Mouse (Mus musculus) limb, embryonic 11.5 days (tissue): ENCODE measurements around the gene Bhlhe40. TPM values are rescaled to one million over a fixed set of nuclear protein-coding genes. Genes with fewer than 3 reads are reported as not detected.

ENCODE experiments used
- ATAC-seq: fragments of 200-750 bp; cut with Nextera tagmentation; 2 replicates; pipeline ENCODE4 v1.8.0; 2017; ENCODE audit warnings: low read depth; ENCODE audit not compliant: insufficient number of reproducible peaks, low FRiP score, low TSS enrichment
- DNase-seq: peaks from one replicate; pipeline ENCODE4 v3.0.0-alpha.2; 2015; ENCODE audit warnings: low spot score
- H3K27ac ChIP-seq: fragments of 300-500 bp; sonication (generic); replicated peaks from 2 replicates; pipeline ENCODE4 v1.5.1; 2014; ENCODE audit warnings: low read depth, mild to moderate bottlenecking, low read length
- H3K27me3 ChIP-seq: fragments of 300-500 bp; sonication (generic); 2 replicates; pipeline ENCODE4 v1.6.1; 2014; ENCODE audit warnings: mild to moderate bottlenecking, low read length, mixed read lengths; ENCODE audit not compliant: control insufficient read depth, insufficient read depth
- H3K36me3 ChIP-seq: fragments of 300-500 bp; sonication (generic); 2 replicates; pipeline ENCODE4 v1.6.1; 2014; ENCODE audit warnings: mild to moderate bottlenecking, low read length, moderate library complexity, mixed read lengths; ENCODE audit not compliant: control insufficient read depth, insufficient read depth
- H3K4me1 ChIP-seq: fragments of 300-500 bp; sonication (generic); 2 replicates; pipeline ENCODE4 v1.6.1; 2014; ENCODE audit warnings: low read length, mixed read lengths; ENCODE audit not compliant: control insufficient read depth, insufficient read depth
- H3K4me2 ChIP-seq: fragments of 300-500 bp; sonication (generic); 2 replicates; pipeline ENCODE4 v1.6.1; 2014; ENCODE audit warnings: low read depth, mild to moderate bottlenecking, moderate library complexity; ENCODE audit not compliant: severe bottlenecking
- H3K4me3 ChIP-seq: fragments of 300-500 bp; sonication (generic); 2 replicates; pipeline ENCODE4 v1.5.1; 2014; ENCODE audit warnings: low read depth, low read length
- H3K9ac ChIP-seq: fragments of 300-500 bp; sonication (generic); 2 replicates; pipeline ENCODE4 v1.6.1; 2014; ENCODE audit warnings: mild to moderate bottlenecking, low read length
- H3K9me3 ChIP-seq: fragments of 300-500 bp; sonication (generic); 2 replicates; pipeline ENCODE4 v1.6.1; 2016; ENCODE audit warnings: low read length; ENCODE audit not compliant: control insufficient read depth
- WGBS: fragments of 180-500 bp; shearing (Covaris S2); extraction: QIAGEN DNeasy Blood & Tissue Kit; methylation state at CpG from one replicate; pipeline ENCODE4 v1.1.7; 2014; 5-methylcytosine and 5-hydroxymethylcytosine counted together
- polyA plus RNA-seq: library from polyadenylated mRNA; unstranded; fragments of >200 nt; fragmentation: Nextera tagmentation; extraction: Ambion mirVana; gene quantifications from 2 replicates; pipeline ENCODE4 v1.2.1, GENCODE M21; 2014

The Bhlhe40 gene
- polyA plus RNA-seq, 1 experiment from 2014 or later, result 3.2 TPM

DNA sequence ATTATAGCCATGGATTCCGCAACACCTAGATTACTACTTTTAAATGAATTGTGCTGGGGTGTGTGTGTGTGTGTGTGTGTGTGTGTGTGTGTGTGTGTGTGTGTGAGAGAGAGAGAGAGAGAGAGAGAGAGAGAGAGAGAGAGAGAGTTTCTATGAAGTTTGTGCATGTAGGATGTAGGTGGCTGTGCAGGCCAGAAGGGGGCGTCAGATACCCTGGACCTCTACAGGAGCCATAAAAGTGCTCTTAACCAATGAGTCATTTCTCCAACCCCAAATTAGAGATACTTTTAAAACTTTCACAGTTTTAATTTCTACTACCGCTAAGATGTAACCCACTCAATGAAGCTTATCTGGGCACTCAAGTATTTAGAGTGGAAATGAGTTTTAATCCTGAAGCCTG is 50.2 kb downstream of the Bhlhe40 start:
- WGBS, result 67% methylated on average over 3 of the region's 3 CpGs
- Histone ChIP-seq H3K27ac (no peak overlapping the region), H3K4me1 (peaks cover 3% of the 10 kb centered on the region; the same call in 1 of the 2 replicates), H3K9me3 (no peaks in the 10 kb centered on the region), H3K4me2 (no peak overlapping the region), H3K4me3 (no peak overlapping the region), H3K36me3 (no peaks in the 10 kb centered on the region), H3K9ac (no peak overlapping the region), H3K27me3 (no peaks in the 10 kb centered on the region)
- DNase-seq (no peak), ATAC-seq (no peak)

DNA sequence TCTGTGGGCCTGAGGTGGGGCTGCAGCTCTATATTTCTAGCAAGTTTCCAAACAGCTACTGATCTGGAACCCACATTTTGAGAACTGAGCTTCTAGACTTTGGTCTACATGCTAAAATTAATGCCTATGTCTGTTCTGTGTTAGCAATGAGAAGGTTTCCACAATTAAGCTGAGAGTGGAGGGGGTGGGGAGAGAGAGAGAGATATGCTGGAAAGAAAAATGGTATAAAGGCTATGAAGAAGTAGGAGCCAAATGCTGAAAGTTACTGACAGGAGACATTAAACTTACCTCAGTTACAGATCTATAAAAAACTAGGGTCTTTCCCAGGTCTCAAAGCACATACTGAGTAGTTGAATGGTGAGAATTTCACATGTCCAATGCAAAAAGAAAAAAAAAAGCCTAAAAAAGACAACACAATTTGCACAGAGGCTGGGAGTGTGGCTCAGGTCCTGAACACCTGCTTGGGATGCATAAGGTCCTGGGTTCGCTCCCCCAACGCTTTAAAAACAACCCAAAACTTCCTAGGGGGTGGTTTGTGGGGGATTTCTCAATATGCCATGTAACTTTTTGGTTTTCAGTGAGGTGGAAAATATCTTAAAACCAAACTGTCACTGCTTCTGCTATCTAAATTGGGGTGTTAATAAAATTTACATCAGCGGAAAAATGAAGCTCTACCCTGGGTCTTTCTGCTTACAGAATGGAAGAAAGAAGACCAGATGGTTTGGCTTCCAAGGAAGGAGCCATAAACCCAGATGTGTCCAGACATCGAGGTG is 50.9 kb downstream of the Bhlhe40 start:
- Histone ChIP-seq H3K27me3 (no peaks in the 10 kb centered on the region), H3K4me1 (peaks cover 3% of the 10 kb centered on the region; the same call in 1 of the 2 replicates), H3K27ac (no peak overlapping the region), H3K9me3 (no peaks in the 10 kb centered on the region), H3K4me3 (no peak overlapping the region), H3K36me3 (no peaks in the 10 kb centered on the region), H3K9ac (no peak overlapping the region), H3K4me2 (no peak overlapping the region)
- 78% methylated on average over 4 of the region's 4 CpGs for WGBS
- DNase-seq (no peak), ATAC-seq (no peak)

DNA sequence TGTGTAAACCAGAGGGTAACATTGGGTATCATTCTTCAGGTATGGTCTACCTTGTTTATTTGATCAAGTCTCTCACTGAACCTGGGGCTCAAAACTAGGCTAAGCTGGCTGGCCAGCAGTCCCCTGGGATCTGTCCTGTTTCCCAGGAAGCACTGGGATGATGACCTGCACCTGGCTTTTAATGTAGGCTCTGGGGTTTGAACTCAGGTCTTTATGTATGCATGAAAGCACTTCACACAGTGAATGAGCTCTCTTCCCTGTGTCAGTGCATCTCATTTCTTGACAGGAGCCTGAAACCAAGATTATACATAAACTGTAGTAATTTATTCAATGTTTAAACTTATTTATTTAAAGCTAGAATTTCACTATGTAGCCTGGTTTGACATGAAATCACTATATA is 51.7 kb downstream of the Bhlhe40 start:
- Histone ChIP-seq H3K9me3 (no peaks in the 10 kb centered on the region), H3K4me1 (peaks cover 3% of the 10 kb centered on the region; the same call in 1 of the 2 replicates), H3K4me2 (no peak overlapping the region), H3K36me3 (no peaks in the 10 kb centered on the region), H3K27me3 (no peaks in the 10 kb centered on the region), H3K4me3 (no peak overlapping the region), H3K9ac (no peak overlapping the region), H3K27ac (no peak overlapping the region)
- ATAC-seq, result no peak
- no peak for DNase-seq

DNA sequence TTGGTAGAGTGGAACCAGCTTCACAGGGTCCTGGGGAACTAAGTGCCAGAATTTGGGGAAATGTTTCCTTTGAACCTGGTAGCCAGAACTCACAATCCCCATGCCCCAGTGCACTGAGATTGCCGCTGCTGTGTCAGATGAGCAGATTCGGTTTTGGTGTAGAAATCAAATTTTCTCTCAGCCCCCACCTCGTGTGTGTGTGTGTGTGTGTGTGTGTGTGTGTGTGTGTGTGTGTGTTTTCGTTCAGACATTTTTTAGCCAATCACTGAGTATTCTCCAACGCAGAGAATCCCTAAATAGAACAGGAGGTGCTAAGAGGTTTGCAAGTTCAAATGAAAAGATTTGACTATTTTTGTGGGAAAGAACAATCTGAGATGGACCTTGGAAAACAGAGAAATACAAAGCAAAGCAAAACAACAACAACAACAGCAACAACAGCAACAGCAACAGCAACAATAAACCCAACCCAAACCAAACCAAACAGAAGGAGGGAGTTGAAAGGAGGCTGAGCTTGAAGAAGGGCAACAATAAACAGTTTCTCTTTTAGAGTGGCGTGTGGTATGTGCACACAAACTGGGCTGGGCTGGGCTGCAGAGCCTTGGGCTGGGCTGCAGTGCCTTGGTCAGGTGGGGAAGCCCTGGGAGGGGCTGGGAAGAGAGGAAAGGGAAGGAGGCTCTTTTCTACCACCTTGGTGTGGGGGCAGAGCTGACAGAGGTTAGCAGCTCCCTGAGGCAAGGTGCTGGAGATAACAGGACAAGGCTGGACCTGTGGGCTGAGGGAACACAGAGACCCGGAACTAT is 52.9 kb downstream of the Bhlhe40 start:
- Histone ChIP-seq H3K9ac (no peak overlapping the region; the same call in 1 of the 2 replicates), H3K36me3 (no peaks in the 10 kb centered on the region), H3K27me3 (no peaks in the 10 kb centered on the region), H3K9me3 (no peaks in the 10 kb centered on the region), H3K4me1 (peaks cover 3% of the 10 kb centered on the region; the same call in 1 of the 2 replicates), H3K4me3 (no peak overlapping the region), H3K4me2 (no peak overlapping the region), H3K27ac (no peak overlapping the region)
- DNase-seq (no peak), ATAC-seq (no peak)
- 62% methylated on average over 7 of the region's 7 CpGs for WGBS

Other genes with a start within 250 kb of the Bhlhe40 start
- 72.2 and 73.1 TPM in 2 replicates for gene Arl8b, start 122.5 kb downstream of the Bhlhe40 start, polyA plus RNA-seq
- gene Edem1, start 168.0 kb downstream of the Bhlhe40 start, polyA plus RNA-seq, result 22.9 and 27.6 TPM in 2 replicates